Mouse (Mus musculus): ENCODE results near the gene Hoxa1.

GRCm38 (mm10) chr6:52106178-52106577, 51.9 kb downstream of the Hoxa1 start:
- TF ChIP-seq POLR2A (IDR thresholded peaks at IDR 0.05; ENCODE audit: insufficient read length, low read depth) (no peak), E2F4 (IDR thresholded peaks at IDR 0.05; ENCODE audit: insufficient read depth) (no peak), USF1 (IDR thresholded peaks at IDR 0.05; ENCODE audit: low read depth) (no peak), MAX (IDR thresholded peaks at IDR 0.05; ENCODE audit: low read depth) (no peak), CEBPB (IDR thresholded peaks at IDR 0.05; ENCODE audit: insufficient read depth, poor library complexity, severe bottlenecking) (no peak)
